Mouse (Mus musculus) ovary, postnatal 36 days (tissue): ENCODE measurements at regions not wholly inside any gene's neighbourhood (a gene's known extent, or its start where the extent isn't known, plus 50 kb on each side); places are given as distances from the start of the nearest gene placed in this dataset.
A peak's percentile ranks its signal among the peaks of the same experiment; 100 is the strongest.

Experiments
- DNase-seq: peaks from one replicate; pipeline ENCODE4 v3.0.0; 2022; ENCODE audit warnings: low spot score, mixed read lengths

- no peak for DNase-seq
These were observed 75.5 kb downstream of the Trib2 start for GRCm38 (mm10) chr12:15741219-15741618.

GRCm38 (mm10) chr12:15738989-15739388, 77.7 kb downstream of the Trib2 start:
- DNase-seq = no peak

- no peak for DNase-seq
These were observed 85.5 kb downstream of the Trib2 start for GRCm38 (mm10) chr12:15731261-15731660.

- no peak for DNase-seq
These were observed 87.0 kb downstream of the Trib2 start for GRCm38 (mm10) chr12:15729696-15730095.

- DNase-seq = no peak
These were observed 93.2 kb downstream of the Trib2 start for GRCm38 (mm10) chr12:15723529-15723928.

GRCm38 (mm10) chr12:15722161-15722560, 94.6 kb downstream of the Trib2 start:
- no peak for DNase-seq

GRCm38 (mm10) chr12:15720171-15720570, 96.6 kb downstream of the Trib2 start:
- no peak for DNase-seq

GRCm38 (mm10) chr12:15718827-15719226, 97.9 kb downstream of the Trib2 start:
- no peak for DNase-seq

- no peak for DNase-seq
These were observed 98.7 kb downstream of the Trib2 start for GRCm38 (mm10) chr12:15717989-15718388.

GRCm38 (mm10) chr12:15717342-15717741, 99.4 kb downstream of the Trib2 start:
- DNase-seq = no peak

- no peak for DNase-seq
These were observed 103.1 kb downstream of the Trib2 start for GRCm38 (mm10) chr12:15713623-15714022.

GRCm38 (mm10) chr12:15707570-15708095, 109.1 kb downstream of the Trib2 start:
- no peak for DNase-seq

- DNase-seq = peak; percentile 46
These were observed 112.3 kb downstream of the Trib2 start for GRCm38 (mm10) chr12:15704412-15704811.

- no peak for DNase-seq
These were observed 114.6 kb downstream of the Trib2 start for GRCm38 (mm10) chr12:15702137-15702536.

GRCm38 (mm10) chr12:15698829-15699228, 117.9 kb downstream of the Trib2 start:
- DNase-seq = no peak

GRCm38 (mm10) chr12:15698042-15698771, 118.5 kb downstream of the Trib2 start:
- DNase-seq = peak; percentile 12

GRCm38 (mm10) chr12:15688342-15688741, 128.4 kb downstream of the Trib2 start:
- DNase-seq = no peak

- DNase-seq = no peak
These were observed 132.4 kb downstream of the Trib2 start for GRCm38 (mm10) chr12:15684311-15684710.

- DNase-seq = no peak
These were observed 134.9 kb downstream of the Trib2 start for GRCm38 (mm10) chr12:15681678-15682355.

- no peak for DNase-seq
These were observed 140.6 kb downstream of the Trib2 start for GRCm38 (mm10) chr12:15676127-15676526.

GRCm38 (mm10) chr12:15659755-15660154, 157.0 kb downstream of the Trib2 start:
- DNase-seq = no peak

GRCm38 (mm10) chr12:15659332-15659731, 157.4 kb downstream of the Trib2 start:
- no peak for DNase-seq

GRCm38 (mm10) chr12:15657748-15658251, 158.9 kb downstream of the Trib2 start:
- no peak for DNase-seq
